Mouse (Mus musculus) E14TG2a.4 (cell line): ENCODE measurements at regions not wholly inside any gene's neighbourhood (a gene's known extent, or its start where the extent isn't known, plus 50 kb on each side); places are given as distances from the start of the nearest gene placed in this dataset.

Experiments used
- CTCF ChIP-seq: conservative IDR thresholded peaks from 2 replicates; pipeline ENCODE4 v1.5.1; 2014; ENCODE audit warnings: low read length
- NANOG ChIP-seq: IDR thresholded peaks from 2 replicates; pipeline ENCODE4 v1.6.1; 2014; ENCODE audit warnings: borderline replicate concordance, low read length, mixed read lengths
- POU5F1 ChIP-seq: IDR thresholded peaks from 2 replicates; pipeline ENCODE4 v1.6.1; 2014; ENCODE audit warnings: low read length, borderline replicate concordance

- TF ChIP-seq NANOG (no peak), CTCF (no peak), POU5F1 (no peak)
These were observed 51.4 kb upstream of the Eef2kmt start for GRCm38 (mm10) chr16:5307249-5307605.
